Mouse (Mus musculus): ENCODE measurements around the gene Gm4969.

- TF ChIP-seq CTCF (IDR thresholded peaks at IDR 0.05; ENCODE audit: borderline replicate concordance, insufficient read depth, low read depth, low read length) (no peak), POLR2A (IDR thresholded peaks at IDR 0.05; ENCODE audit: borderline replicate concordance, insufficient read depth, low read length) (no peak)
Measured at GRCm38 (mm10) chr7:19127744-19128143, 9.6 kb upstream of the Gm4969 start.
